In genomic region chr9:55512027-55512543, GRCm38 (mm10) we compare ENCODE assay signal across 8 mouse cellular contexts. TPM values are rescaled to one million over a fixed set of nuclear protein-coding genes. Genes with fewer than 3 reads are reported as not detected.
DNase-seq lines count a peak whose midpoint lies in the region; ATAC-seq and TF ChIP-seq lines count a peak whose summit lies in the region.

Gene Etfa, minus strand, starts transcription at chr9:55512243.

- H3K27me3 ChIP-seq in heart, embryonic 12.5 days (replicated peaks): peaks cover 19% of the 10 kb centered on the region
- H3K27me3 ChIP-seq in kidney, postnatal 0 days (ENCODE audit: insufficient read depth, low read length): no peaks in the 10 kb centered on the region
- H3K27me3 ChIP-seq in liver, embryonic 11.5 days (replicated peaks; ENCODE audit: control insufficient read depth, insufficient read depth, low read length): no peaks in the 10 kb centered on the region; the same call in none of the 2 replicates
- no peaks in the 10 kb centered on the region for H3K27me3 ChIP-seq in stomach, embryonic 14.5 days (ENCODE audit: control insufficient read depth, insufficient read depth, low read length)

- H3K4me1 ChIP-seq in heart, embryonic 12.5 days (replicated peaks): peaks cover 16% of the 10 kb centered on the region
- 0 out of 2 replicates have a peak, but pooled peaks cover 4% of the 10 kb centered on the region for H3K4me1 ChIP-seq in kidney, postnatal 0 days (replicated peaks; ENCODE audit: insufficient read depth, low read length)
- peaks cover 3% of the 10 kb centered on the region; the same call in 1 of the 2 replicates for H3K4me1 ChIP-seq in liver, embryonic 11.5 days (replicated peaks; ENCODE audit: control insufficient read depth, insufficient read depth, low read length)
- H3K4me1 ChIP-seq in stomach, embryonic 14.5 days (ENCODE audit: control insufficient read depth, insufficient read depth, low read length): peaks cover 12% of the 10 kb centered on the region; the same call in 1 of the 2 replicates

- peak within 1 kb of the TSS; percentile 99 for H3K27ac ChIP-seq in heart, embryonic 12.5 days (ENCODE audit: poor library complexity, severe bottlenecking)
- peak within 1 kb of the TSS; percentile 85 for H3K27ac ChIP-seq in kidney, postnatal 0 days
- H3K27ac ChIP-seq in liver, embryonic 11.5 days (ENCODE audit: low read depth, low read length): peak within 1 kb of the TSS; percentile 88
- peak within 1 kb of the TSS; percentile 89 for H3K27ac ChIP-seq in stomach, embryonic 14.5 days (ENCODE audit: low read length)

- peak; percentile 98 for DNase-seq in CD4-positive helper T cell, adult 2 months (ENCODE audit: low read depth, low spot score)
- peak; percentile 86 for DNase-seq in brain, embryonic 18.5 days (ENCODE audit: low read depth, low spot score)
- DNase-seq in kidney, postnatal 0 days (ENCODE audit: low spot score): peak; percentile 98
- peak; percentile 92 for DNase-seq in liver, embryonic 11.5 days (ENCODE audit: low spot score)
- peak; percentile 95 for DNase-seq in naive thymus-derived CD4-positive, alpha-beta T cell, adult 2 months (ENCODE audit: low read depth)

- peak within 1 kb of the TSS; percentile 98 for H3K4me3 ChIP-seq in heart, embryonic 12.5 days
- H3K4me3 ChIP-seq in kidney, postnatal 0 days (replicated peaks; ENCODE audit: low read depth, low read length): peak within 1 kb of the TSS; percentile 57
- H3K4me3 ChIP-seq in liver, embryonic 11.5 days (ENCODE audit: low read depth, low read length): peak within 1 kb of the TSS; percentile 79
- peak within 1 kb of the TSS; percentile 93 for H3K4me3 ChIP-seq in stomach, embryonic 14.5 days (ENCODE audit: low read depth, low read length)

- peak; percentile 98 for ATAC-seq in erythroid progenitor cell, adult 5-6 weeks (replicated peaks; ENCODE audit: low FRiP score, poor library complexity, severe bottlenecking)
- peak; percentile 100 for ATAC-seq in heart, embryonic 12.5 days (ENCODE audit: insufficient number of reproducible peaks, low FRiP score)
- peak; percentile 99 for ATAC-seq in kidney, postnatal 0 days (replicated peaks; ENCODE audit: low FRiP score, low read depth)
- ATAC-seq in liver, embryonic 11.5 days (replicated peaks; ENCODE audit: low FRiP score): peak; percentile 99
- peak; percentile 99 for ATAC-seq in stomach, embryonic 14.5 days (ENCODE audit: insufficient number of reproducible peaks, insufficient read depth, low FRiP score, low read depth)

- H3K9ac ChIP-seq in heart, embryonic 12.5 days: peak within 1 kb of the TSS; percentile 98
- peak within 1 kb of the TSS; percentile 69 for H3K9ac ChIP-seq in kidney, postnatal 0 days (ENCODE audit: low read depth, low read length)
- H3K9ac ChIP-seq in liver, embryonic 11.5 days (ENCODE audit: low read depth, low read length): peak within 1 kb of the TSS; percentile 92
- peak within 1 kb of the TSS; percentile 86 for H3K9ac ChIP-seq in stomach, embryonic 14.5 days (replicated peaks; ENCODE audit: low read depth, low read length)

- WGBS in heart, embryonic 12.5 days: under 1% methylated on average over 47 of the region's 47 CpGs
- under 1% methylated on average over 47 of the region's 47 CpGs for WGBS in kidney, postnatal 0 days
- WGBS in liver, embryonic 11.5 days: under 1% methylated on average over 44 of the region's 47 CpGs
- under 1% methylated on average over 47 of the region's 47 CpGs for WGBS in stomach, embryonic 14.5 days

- no peak for TF ChIP-seq CTCF in kidney, postnatal 0 days (IDR thresholded peaks at IDR 0.05; ENCODE audit: low read depth)

- H3K9me3 ChIP-seq in heart, embryonic 12.5 days (replicated peaks): no peaks in the 10 kb centered on the region
- no peaks in the 10 kb centered on the region for H3K9me3 ChIP-seq in kidney, postnatal 0 days (replicated peaks; ENCODE audit: low read length)
- H3K9me3 ChIP-seq in liver, embryonic 11.5 days (ENCODE audit: control insufficient read depth, low read length): no peaks in the 10 kb centered on the region
- H3K9me3 ChIP-seq in stomach, embryonic 14.5 days (ENCODE audit: control insufficient read depth, low read depth, low read length): no peaks in the 10 kb centered on the region

- H3K36me3 ChIP-seq in heart, embryonic 12.5 days: peaks cover 3% of the 10 kb centered on the region; the same call in 1 of the 2 replicates
- H3K36me3 ChIP-seq in kidney, postnatal 0 days (ENCODE audit: insufficient read depth, low read length): no peaks in the 10 kb centered on the region
- H3K36me3 ChIP-seq in liver, embryonic 11.5 days (ENCODE audit: control insufficient read depth, insufficient read depth, low read length): no peaks in the 10 kb centered on the region
- H3K36me3 ChIP-seq in stomach, embryonic 14.5 days (ENCODE audit: control insufficient read depth, insufficient read depth, low read length): no peaks in the 10 kb centered on the region

- H3K4me2 ChIP-seq in heart, embryonic 12.5 days: peak within 1 kb of the TSS; percentile 81
- H3K4me2 ChIP-seq in kidney, postnatal 0 days (ENCODE audit: low read length): peak within 1 kb of the TSS; percentile 61
- peak within 1 kb of the TSS; percentile 76 for H3K4me2 ChIP-seq in liver, embryonic 11.5 days
- H3K4me2 ChIP-seq in stomach, embryonic 14.5 days (replicated peaks; ENCODE audit: low read depth, low read length): peak within 1 kb of the TSS; percentile 68

RNA-seq across cellular contexts. Expression of gene Etfa, which starts in this region (rescaled TPM):
- total RNA-seq in erythroid progenitor cell, adult 5-6 weeks (2015; ENCODE audit: low replicate concordance): 54.1 and 61.6 TPM in 2 replicates
- total RNA-seq in erythroid progenitor cell, adult 5-6 weeks (2017; ENCODE audit: low replicate concordance): 40.6 and 62.4 TPM in 2 replicates
- 318 and 327 TPM in 2 replicates for polyA plus RNA-seq in heart, embryonic 12.5 days (2016; fragmentation: Nextera tagmentation; extraction: Ambion mirVana)
- 372 and 395 TPM in 2 replicates for polyA plus RNA-seq in kidney, postnatal 0 days (2015; fragmentation: Nextera tagmentation; extraction: Ambion mirVana)
- polyA plus RNA-seq in liver, embryonic 11.5 days (2014; fragmentation: Nextera tagmentation; extraction: Ambion mirVana): 195 and 217 TPM in 2 replicates
- 224 and 233 TPM in 2 replicates for polyA plus RNA-seq in stomach, embryonic 14.5 days (2014; fragmentation: Nextera tagmentation; extraction: Ambion mirVana)

Comparison
In these comparisons a context has a peak if more than half of its experiments do, and no peak if none do; other contexts are left out.
1. Peak in every context shown above with its lines: DNase-seq, ATAC-seq, H3K4me3 ChIP-seq and H3K27ac ChIP-seq.